Mouse (Mus musculus): ENCODE results near the gene Gm20916. TPM values are rescaled to one million over a fixed set of nuclear protein-coding genes. Genes with fewer than 3 reads are reported as not detected.
"Not testable (repeated sequence)": the region's sequence is repeated elsewhere in the genome, so short reads cannot be mapped to it uniquely, and the experiment has no call there.

Gene Gm20916
- not detected for total RNA-seq (2021)
- long read RNA-seq, experiment 1, result 0 reads
- long read RNA-seq, experiment 2, result 0 reads

GRCm38 (mm10) chrY:79319265-79319664, at the start of gene Gm20916:
Gene Gm20916, plus strand, starts transcription at chrY:79319565.
- DNase-seq, result not testable (repeated sequence)

Other genes with a start within 250 kb of the Gm20916 start
- gene Gm20917, start 168.4 kb upstream of the Gm20916 start, total RNA-seq (2021), result not detected